Mouse (Mus musculus): ENCODE results near the gene Gm49450. TPM values are rescaled to one million over a fixed set of nuclear protein-coding genes. Genes with fewer than 3 reads are reported as not detected.

The Gm49450 gene
- polyA plus RNA-seq, 1 experiment from 2014 or later, result not detected

GRCm38 (mm10) chr15:98902600-98902999, 50.8 kb downstream of the Gm49450 start:
- no peaks in the 10 kb centered on the region; the same call in 1 of the 2 replicates for H3K27me3 ChIP-seq (ENCODE audit: control insufficient read depth, insufficient read depth, low read length)
- no peak overlapping the region for H3K27ac ChIP-seq (replicated peaks)
- H3K9me3 ChIP-seq (ENCODE audit: control insufficient read depth, low read length), result no peaks in the 10 kb centered on the region
- 87% methylated on average over 2 of the region's 2 CpGs for WGBS
- no peak overlapping the region for H3K4me3 ChIP-seq (ENCODE audit: low read depth, low read length)
- DNase-seq (ENCODE audit: low spot score) (no peak), ATAC-seq (ENCODE audit: low FRiP score, low TSS enrichment) (no peak)
- TF ChIP-seq EP300 (optimal IDR thresholded peaks at IDR 0.05) (no peak), CTCF (IDR thresholded peaks at IDR 0.05; ENCODE audit: low read depth) (no peak)
- no peak overlapping the region for H3K9ac ChIP-seq (ENCODE audit: low read length)
- H3K4me2 ChIP-seq (replicated peaks; ENCODE audit: low read depth), result no peak overlapping the region
- H3K36me3 ChIP-seq (ENCODE audit: control insufficient read depth, insufficient read depth, low read length), result no peaks in the 10 kb centered on the region; the same call in 1 of the 2 replicates
- H3K4me1 ChIP-seq (replicated peaks; ENCODE audit: control insufficient read depth, insufficient read depth), result no peaks in the 10 kb centered on the region

GRCm38 (mm10) chr15:98901530-98901929, 51.8 kb downstream of the Gm49450 start:
- no peak overlapping the region for H3K4me2 ChIP-seq (replicated peaks; ENCODE audit: low read depth)
- H3K9me3 ChIP-seq (ENCODE audit: control insufficient read depth, low read length), result no peaks in the 10 kb centered on the region
- ATAC-seq (ENCODE audit: low FRiP score, low TSS enrichment), result no peak
- TF ChIP-seq EP300 (optimal IDR thresholded peaks at IDR 0.05) (no peak), CTCF (IDR thresholded peaks at IDR 0.05; ENCODE audit: low read depth) (peak; percentile 30)
- H3K36me3 ChIP-seq (ENCODE audit: control insufficient read depth, insufficient read depth, low read length), result no peaks in the 10 kb centered on the region; the same call in 1 of the 2 replicates
- no peak overlapping the region for H3K4me3 ChIP-seq (ENCODE audit: low read depth, low read length)
- no peak overlapping the region for H3K27ac ChIP-seq (replicated peaks)
- H3K4me1 ChIP-seq (replicated peaks; ENCODE audit: control insufficient read depth, insufficient read depth), result no peaks in the 10 kb centered on the region
- 62% methylated on average over 1 of the region's 1 CpGs for WGBS
- DNase-seq (ENCODE audit: low spot score), result no peak
- H3K9ac ChIP-seq (ENCODE audit: low read length), result no peak overlapping the region
- peaks cover 6% of the 10 kb centered on the region for H3K27me3 ChIP-seq (ENCODE audit: control insufficient read depth, insufficient read depth, low read length)

- H3K27ac ChIP-seq (replicated peaks), result no peak within 1 kb of the TSS
- no peaks in the 10 kb centered on the region; the same call in 1 of the 2 replicates for H3K36me3 ChIP-seq (ENCODE audit: control insufficient read depth, insufficient read depth, low read length)
- DNase-seq (ENCODE audit: low spot score) (peak; percentile 28), ATAC-seq (ENCODE audit: low FRiP score, low TSS enrichment) (0 out of 2 replicates have a peak, but pooled peaks have one; percentile 11)
- peaks cover 10% of the 10 kb centered on the region for H3K27me3 ChIP-seq (ENCODE audit: control insufficient read depth, insufficient read depth, low read length)
- 0 out of 2 replicates have a peak, but pooled peaks cover 5% of the 10 kb centered on the region for H3K4me1 ChIP-seq (replicated peaks; ENCODE audit: control insufficient read depth, insufficient read depth)
- H3K9me3 ChIP-seq (ENCODE audit: control insufficient read depth, low read length), result no peaks in the 10 kb centered on the region
- H3K9ac ChIP-seq (ENCODE audit: low read length), result no peak within 1 kb of the TSS
- peak within 1 kb of the TSS; percentile 19 for H3K4me3 ChIP-seq (ENCODE audit: low read depth, low read length)
- H3K4me2 ChIP-seq (replicated peaks; ENCODE audit: low read depth), result peak within 1 kb of the TSS; percentile 32
- under 1% methylated on average over 41 of the region's 41 CpGs for WGBS
- no peak for TF ChIP-seq EP300 (optimal IDR thresholded peaks at IDR 0.05)
- TF ChIP-seq CTCF (IDR thresholded peaks at IDR 0.05; ENCODE audit: low read depth), result no peak
These were observed 55.2 kb downstream of the Gm49450 start, which contains the start of gene Dhh for GRCm38 (mm10) chr15:98897928-98898800. Gene Dhh, minus strand, starts transcription at chr15:98898540.

GRCm38 (mm10) chr15:98897495-98897894, 55.9 kb downstream of the Gm49450 start:
- no peaks in the 10 kb centered on the region for H3K36me3 ChIP-seq (ENCODE audit: control insufficient read depth, insufficient read depth, low read length)
- 4% methylated on average over 10 of the region's 10 CpGs for WGBS
- peak overlapping the region; percentile 32 for H3K4me2 ChIP-seq (replicated peaks; ENCODE audit: low read depth)
- H3K27me3 ChIP-seq (ENCODE audit: control insufficient read depth, insufficient read depth, low read length), result peaks cover 10% of the 10 kb centered on the region
- H3K9me3 ChIP-seq (ENCODE audit: control insufficient read depth, low read length), result no peaks in the 10 kb centered on the region
- no peak overlapping the region for H3K9ac ChIP-seq (ENCODE audit: low read length)
- no peak overlapping the region for H3K27ac ChIP-seq (replicated peaks)
- TF ChIP-seq EP300 (optimal IDR thresholded peaks at IDR 0.05), result no peak
- no peak for TF ChIP-seq CTCF (IDR thresholded peaks at IDR 0.05; ENCODE audit: low read depth)
- DNase-seq (ENCODE audit: low spot score) (no peak), ATAC-seq (ENCODE audit: low FRiP score, low TSS enrichment) (no peak)
- 0 out of 2 replicates have a peak, but pooled peaks cover 5% of the 10 kb centered on the region for H3K4me1 ChIP-seq (replicated peaks; ENCODE audit: control insufficient read depth, insufficient read depth)
- peak overlapping the region; percentile 19 for H3K4me3 ChIP-seq (ENCODE audit: low read depth, low read length)

- no peak overlapping the region for H3K27ac ChIP-seq (replicated peaks)
- ATAC-seq (ENCODE audit: low FRiP score, low TSS enrichment) (no peak), DNase-seq (ENCODE audit: low spot score) (peak; percentile 37)
- H3K9me3 ChIP-seq (ENCODE audit: control insufficient read depth, low read length), result no peaks in the 10 kb centered on the region
- peaks cover 10% of the 10 kb centered on the region for H3K27me3 ChIP-seq (ENCODE audit: control insufficient read depth, insufficient read depth, low read length)
- no peaks in the 10 kb centered on the region for H3K36me3 ChIP-seq (ENCODE audit: control insufficient read depth, insufficient read depth, low read length)
- TF ChIP-seq EP300 (optimal IDR thresholded peaks at IDR 0.05) (no peak), CTCF (IDR thresholded peaks at IDR 0.05; ENCODE audit: low read depth) (no peak)
- 0 out of 2 replicates have a peak overlapping the region, but pooled peaks have one; percentile 23 for H3K9ac ChIP-seq (ENCODE audit: low read length)
- 6% methylated on average over 40 of the region's 41 CpGs for WGBS
- H3K4me2 ChIP-seq (replicated peaks; ENCODE audit: low read depth), result peak overlapping the region; percentile 49
- 0 out of 2 replicates have a peak, but pooled peaks cover 5% of the 10 kb centered on the region for H3K4me1 ChIP-seq (replicated peaks; ENCODE audit: control insufficient read depth, insufficient read depth)
- H3K4me3 ChIP-seq (ENCODE audit: low read depth, low read length), result peak overlapping the region; percentile 27
These were observed 57.4 kb downstream of the Gm49450 start for GRCm38 (mm10) chr15:98895635-98896589.
